Mouse (Mus musculus): Measurements from ENCODE around the gene Alox5ap.

Alox5ap gene

GRCm38 (mm10) chr5:149264405-149264804 is at the start of gene Alox5ap:
TSS of gene Alox5ap (plus strand) at chr5:149264767.
- no peak for DNase-seq (ENCODE audit: inconsistent ontology term)

- DNase-seq (ENCODE audit: inconsistent ontology term): no peak
Measured at GRCm38 (mm10) chr5:149215540-149215939, 49.0 kb upstream of the Alox5ap start.

- no peak for DNase-seq (ENCODE audit: inconsistent ontology term)
Measured at GRCm38 (mm10) chr5:149217524-149218357, 46.8 kb upstream of the Alox5ap start.

- no peak for DNase-seq (ENCODE audit: inconsistent ontology term)
Measured at GRCm38 (mm10) chr5:149219493-149219892, 45.1 kb upstream of the Alox5ap start.

GRCm38 (mm10) chr5:149221355-149221754 is 43.2 kb upstream of the Alox5ap start:
- no peak for DNase-seq (ENCODE audit: inconsistent ontology term)

- DNase-seq (ENCODE audit: inconsistent ontology term): no peak
Measured at GRCm38 (mm10) chr5:149224666-149225065, 39.9 kb upstream of the Alox5ap start.

GRCm38 (mm10) chr5:149228700-149229618 is 35.6 kb upstream of the Alox5ap start:
- DNase-seq (ENCODE audit: inconsistent ontology term): peak; percentile 99

GRCm38 (mm10) chr5:149229619-149230339 is 34.8 kb upstream of the Alox5ap start:
- no peak for DNase-seq (ENCODE audit: inconsistent ontology term)

- DNase-seq (ENCODE audit: inconsistent ontology term): no peak
Measured at GRCm38 (mm10) chr5:149235002-149235401, 29.6 kb upstream of the Alox5ap start.

- no peak for DNase-seq (ENCODE audit: inconsistent ontology term)
Measured at GRCm38 (mm10) chr5:149237221-149237950, 27.2 kb upstream of the Alox5ap start.

- DNase-seq (ENCODE audit: inconsistent ontology term): no peak
Measured at GRCm38 (mm10) chr5:149242467-149242866, 22.1 kb upstream of the Alox5ap start.

GRCm38 (mm10) chr5:149243053-149243452 is 21.5 kb upstream of the Alox5ap start:
- DNase-seq (ENCODE audit: inconsistent ontology term): no peak

- no peak for DNase-seq (ENCODE audit: inconsistent ontology term)
Measured at GRCm38 (mm10) chr5:149245391-149245964, 19.1 kb upstream of the Alox5ap start.

- DNase-seq (ENCODE audit: inconsistent ontology term): no peak
Measured at GRCm38 (mm10) chr5:149245965-149246470, 18.5 kb upstream of the Alox5ap start.

GRCm38 (mm10) chr5:149247047-149247904 is 17.3 kb upstream of the Alox5ap start:
- DNase-seq (ENCODE audit: inconsistent ontology term): peak; percentile 12

- no peak for DNase-seq (ENCODE audit: inconsistent ontology term)
Measured at GRCm38 (mm10) chr5:149252303-149252702, 12.3 kb upstream of the Alox5ap start.

GRCm38 (mm10) chr5:149253491-149253890 is 11.1 kb upstream of the Alox5ap start:
- DNase-seq (ENCODE audit: inconsistent ontology term): no peak

GRCm38 (mm10) chr5:149255522-149255921 is 9.0 kb upstream of the Alox5ap start:
- no peak for DNase-seq (ENCODE audit: inconsistent ontology term)

- no peak for DNase-seq (ENCODE audit: inconsistent ontology term)
Measured at GRCm38 (mm10) chr5:149257518-149258281, 6.9 kb upstream of the Alox5ap start.
